Mouse (Mus musculus) hindbrain, embryonic 13.5 days (tissue): ENCODE measurements at regions not wholly inside any gene's neighbourhood (a gene's known extent, or its start where the extent isn't known, plus 50 kb on each side); places are given as distances from the start of the nearest gene placed in this dataset.

ENCODE experiments used
- ATAC-seq: fragments of 200-750 bp; cut with Nextera tagmentation; 2 replicates; pipeline ENCODE4 v1.8.0; 2017; ENCODE audit warnings: moderate TSS enrichment; ENCODE audit not compliant: low FRiP score
- H3K27ac ChIP-seq: fragments of 300-500 bp; sonication (generic); 2 replicates; pipeline ENCODE4 v1.5.1; 2015; ENCODE audit warnings: inconsistent platforms, mild to moderate bottlenecking, moderate library complexity
- H3K27me3 ChIP-seq: fragments of 300-500 bp; sonication (generic); 2 replicates; pipeline ENCODE4 v1.6.1; 2015; ENCODE audit warnings: mild to moderate bottlenecking, inconsistent platforms
- H3K36me3 ChIP-seq: fragments of 300-500 bp; sonication (generic); 2 replicates; pipeline ENCODE4 v1.6.1; 2015; ENCODE audit warnings: mild to moderate bottlenecking, inconsistent platforms
- H3K4me1 ChIP-seq: fragments of 300-500 bp; sonication (generic); replicated peaks from 2 replicates; pipeline ENCODE4 v1.6.1; 2015; ENCODE audit warnings: inconsistent platforms
- H3K4me2 ChIP-seq: fragments of 300-500 bp; sonication (generic); 2 replicates; pipeline ENCODE4 v1.6.1; 2015; ENCODE audit warnings: inconsistent platforms, mild to moderate bottlenecking, moderate library complexity
- H3K4me3 ChIP-seq: fragments of 300-500 bp; sonication (generic); 2 replicates; pipeline ENCODE4 v1.5.1; 2015; ENCODE audit warnings: mild to moderate bottlenecking, inconsistent platforms
- H3K9ac ChIP-seq: fragments of 300-500 bp; sonication (generic); 2 replicates; pipeline ENCODE4 v1.6.1; 2015; ENCODE audit warnings: mild to moderate bottlenecking, inconsistent platforms
- H3K9me3 ChIP-seq: fragments of 300-500 bp; sonication (generic); 2 replicates; pipeline ENCODE4 v1.6.1; 2016; ENCODE audit warnings: inconsistent platforms
- WGBS: fragments of 180-500 bp; shearing (Covaris S2); methylation state at CpG from one replicate; pipeline ENCODE4 v1.1.7; 2015; 5-methylcytosine and 5-hydroxymethylcytosine counted together

DNA sequence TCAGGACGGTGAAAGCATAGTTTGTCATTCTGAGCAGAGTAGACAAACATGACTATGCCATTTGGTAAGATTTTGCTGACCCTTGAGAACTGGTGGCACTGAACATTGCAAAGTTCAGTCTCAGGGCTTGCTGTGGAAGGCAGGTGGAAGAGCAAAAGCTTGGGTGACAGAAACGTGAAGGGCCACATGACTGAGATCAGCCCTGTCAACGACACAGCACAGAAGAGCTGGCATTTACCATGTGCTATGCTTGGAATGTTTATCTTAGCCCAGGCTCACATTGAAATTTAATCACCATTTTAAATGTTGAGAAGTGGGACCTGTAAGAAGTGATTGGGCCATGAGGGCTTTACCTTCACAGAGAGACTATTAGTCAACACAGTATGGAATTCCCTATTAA lies 81.7 kb upstream of the 2610301B20Rik start:
- WGBS: 78% methylated on average over 3 of the region's 3 CpGs
- no peak for ATAC-seq
- H3K27me3 ChIP-seq: no peaks in the 10 kb centered on the region
- H3K27ac ChIP-seq: no peak overlapping the region
- H3K36me3 ChIP-seq: no peaks in the 10 kb centered on the region
- no peak overlapping the region for H3K9ac ChIP-seq
- no peak overlapping the region for H3K4me2 ChIP-seq
- H3K9me3 ChIP-seq: no peaks in the 10 kb centered on the region
- no peaks in the 10 kb centered on the region for H3K4me1 ChIP-seq
- H3K4me3 ChIP-seq: no peak overlapping the region

DNA sequence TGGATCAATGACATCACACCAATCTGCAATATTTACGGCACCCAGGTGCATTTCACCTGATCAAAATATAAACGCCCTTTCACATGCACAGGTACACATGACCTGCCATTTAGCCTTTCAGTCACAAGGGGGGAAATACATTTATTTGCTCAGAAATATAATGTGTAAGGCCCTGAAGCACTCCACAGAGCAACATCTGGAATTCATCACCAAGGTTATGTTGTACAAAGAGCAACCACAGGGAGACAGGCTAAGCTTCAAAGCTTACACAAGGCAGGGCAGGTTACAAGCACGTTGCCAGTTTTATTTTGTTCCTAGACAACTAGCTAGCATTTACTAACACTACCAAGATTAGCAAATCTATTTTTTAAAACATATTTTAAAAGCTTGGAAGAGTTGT lies 79.8 kb upstream of the 2610301B20Rik start:
- H3K36me3 ChIP-seq: no peaks in the 10 kb centered on the region
- H3K4me2 ChIP-seq: no peak overlapping the region
- no peak for ATAC-seq
- H3K4me1 ChIP-seq: no peaks in the 10 kb centered on the region
- no peak overlapping the region for H3K9ac ChIP-seq
- no peak overlapping the region for H3K27ac ChIP-seq
- no peaks in the 10 kb centered on the region for H3K9me3 ChIP-seq
- H3K27me3 ChIP-seq: no peaks in the 10 kb centered on the region
- WGBS: 78% methylated on average over 3 of the region's 3 CpGs
- no peak overlapping the region for H3K4me3 ChIP-seq

GRCm38 (mm10) chr4:10800780-10801553 lies 73.3 kb upstream of the 2610301B20Rik start:
- no peaks in the 10 kb centered on the region for H3K36me3 ChIP-seq
- WGBS: 88% methylated on average over 3 of the region's 3 CpGs
- ATAC-seq: no peak
- no peak overlapping the region for H3K4me3 ChIP-seq
- H3K27ac ChIP-seq: no peak overlapping the region
- no peak overlapping the region for H3K9ac ChIP-seq
- H3K27me3 ChIP-seq: no peaks in the 10 kb centered on the region
- no peak overlapping the region for H3K4me2 ChIP-seq
- H3K9me3 ChIP-seq: no peaks in the 10 kb centered on the region
- H3K4me1 ChIP-seq: no peaks in the 10 kb centered on the region

- Histone ChIP-seq H3K4me3 (no peak overlapping the region), H3K4me2 (no peak overlapping the region), H3K27ac (no peak overlapping the region), H3K36me3 (no peaks in the 10 kb centered on the region), H3K27me3 (no peaks in the 10 kb centered on the region), H3K9ac (no peak overlapping the region), H3K4me1 (no peaks in the 10 kb centered on the region), H3K9me3 (no peaks in the 10 kb centered on the region)
- no peak for ATAC-seq
- WGBS: 38% methylated on average over 1 of the region's 1 CpGs
Measured at GRCm38 (mm10) chr4:10804735-10805134, 69.6 kb upstream of the 2610301B20Rik start.

- Histone ChIP-seq H3K9me3 (no peaks in the 10 kb centered on the region), H3K9ac (no peak overlapping the region), H3K4me3 (no peak overlapping the region), H3K36me3 (no peaks in the 10 kb centered on the region), H3K27ac (no peak overlapping the region), H3K4me1 (no peaks in the 10 kb centered on the region), H3K4me2 (no peak overlapping the region), H3K27me3 (no peaks in the 10 kb centered on the region)
- 0 out of 2 replicates have a peak, but pooled peaks have one; percentile 43 for ATAC-seq
- WGBS: 72% methylated on average over 3 of the region's 3 CpGs
Measured at GRCm38 (mm10) chr4:10807260-10807659, 67.0 kb upstream of the 2610301B20Rik start.

DNA sequence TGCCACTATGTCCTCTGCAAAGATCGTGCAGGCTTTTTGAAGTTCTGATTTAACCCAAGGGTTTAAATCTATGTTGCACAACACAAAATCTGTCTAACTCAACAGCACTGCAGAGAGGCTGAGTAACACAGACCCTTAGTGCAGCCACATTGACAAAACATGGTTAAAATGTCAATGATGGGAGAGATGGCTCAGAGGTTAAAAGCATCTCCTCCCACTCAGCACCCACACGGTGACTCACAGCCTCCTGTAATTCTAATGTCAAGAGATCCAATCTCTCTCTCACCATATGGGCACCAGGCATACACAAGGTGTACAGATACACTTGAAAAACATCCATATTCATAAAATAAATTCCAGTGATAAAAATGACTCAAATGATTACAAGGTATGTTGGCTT lies 61.4 kb upstream of the 2610301B20Rik start:
- WGBS: 88% methylated on average over 2 of the region's 2 CpGs
- Histone ChIP-seq H3K4me1 (no peaks in the 10 kb centered on the region), H3K27me3 (no peaks in the 10 kb centered on the region), H3K27ac (no peak overlapping the region), H3K36me3 (no peaks in the 10 kb centered on the region), H3K4me3 (no peak overlapping the region), H3K4me2 (no peak overlapping the region), H3K9ac (no peak overlapping the region), H3K9me3 (no peaks in the 10 kb centered on the region)
- no peak for ATAC-seq
